Comparison of ENCODE assay signal across 31 mouse cellular contexts in genomic region chr16:83861146-83861545, GRCm38 (mm10).
"Had no signal": no experiment of that assay in that cellular context is flagged by ENCODE, and none has a peak within 500 bp of the region (broad histone marks: within the 10 kb centered on the region; RNA-seq: fewer than 3 reads in every experiment).

No protein-coding gene starts in this region.

- H3K9me3 ChIP-seq: limb, embryonic 10.5 days; limb, embryonic 12.5 days; limb, embryonic 13.5 days; limb, embryonic 15.5 days; liver, embryonic 12.5 days; liver, embryonic 13.5 days; liver, embryonic 15.5 days; lung, embryonic 15.5 days; midbrain, embryonic 10.5 days; midbrain, embryonic 12.5 days; midbrain, embryonic 13.5 days; midbrain, embryonic 15.5 days had no signal

- ATAC-seq: liver, embryonic 12.5 days; liver, postnatal 0 days; lung, postnatal 0 days; midbrain, embryonic 13.5 days; midbrain, embryonic 15.5 days; midbrain, embryonic 16.5 days had no signal

- H3K36me3 ChIP-seq: limb, embryonic 10.5 days; limb, embryonic 12.5 days; limb, embryonic 13.5 days; limb, embryonic 15.5 days; liver, embryonic 12.5 days; liver, embryonic 13.5 days; liver, embryonic 15.5 days; lung, embryonic 15.5 days; midbrain, embryonic 10.5 days; midbrain, embryonic 12.5 days; midbrain, embryonic 13.5 days; midbrain, embryonic 15.5 days had no signal

- H3K27me3 ChIP-seq: limb, embryonic 12.5 days; limb, embryonic 13.5 days; limb, embryonic 15.5 days; liver, embryonic 12.5 days; liver, embryonic 13.5 days; liver, embryonic 15.5 days; lung, embryonic 15.5 days; megakaryocyte, embryonic 14.5 days; midbrain, embryonic 12.5 days; midbrain, embryonic 13.5 days; midbrain, embryonic 15.5 days had no signal

- H3K4me3 ChIP-seq: limb, embryonic 10.5 days; limb, embryonic 12.5 days; limb, embryonic 13.5 days; limb, embryonic 15.5 days; liver, embryonic 12.5 days; liver, embryonic 13.5 days; liver, embryonic 15.5 days; lung, embryonic 15.5 days; megakaryocyte, embryonic 14.5 days; midbrain, embryonic 10.5 days; midbrain, embryonic 12.5 days; midbrain, embryonic 13.5 days; midbrain, embryonic 15.5 days; myocyte had no signal

- H3K9ac ChIP-seq: limb, embryonic 12.5 days; limb, embryonic 13.5 days; limb, embryonic 15.5 days; liver, embryonic 12.5 days; liver, embryonic 13.5 days; liver, embryonic 14.5 days; liver, embryonic 15.5 days; liver, postnatal 0 days; lung, embryonic 14.5 days; lung, embryonic 15.5 days; midbrain, embryonic 12.5 days; midbrain, embryonic 13.5 days; midbrain, embryonic 15.5 days had no signal

- DNase-seq: left cerebral cortex, postnatal 4 days; liver; liver, embryonic 13.5 days; liver, postnatal 0 days; lung, adult 18-20 months; lung, adult 2 months; lung, postnatal 10 days; lung, postnatal 14 days; lung, postnatal 36 days; lung, postnatal 4 days; midbrain, embryonic 14.5 days had no signal

- H3K27ac ChIP-seq: limb, embryonic 10.5 days; limb, embryonic 12.5 days; limb, embryonic 13.5 days; limb, embryonic 15.5 days; liver, embryonic 12.5 days; liver, embryonic 13.5 days; liver, embryonic 14.5 days; liver, embryonic 15.5 days; lung, embryonic 15.5 days; macrophage; midbrain, embryonic 10.5 days; midbrain, embryonic 12.5 days; midbrain, embryonic 13.5 days; midbrain, embryonic 15.5 days had no signal

- H3K4me2 ChIP-seq: limb, embryonic 12.5 days; limb, embryonic 13.5 days; limb, embryonic 15.5 days; liver, embryonic 11.5 days; liver, embryonic 12.5 days; liver, embryonic 13.5 days; liver, embryonic 15.5 days; lung, embryonic 14.5 days; lung, embryonic 15.5 days; midbrain, embryonic 11.5 days; midbrain, embryonic 12.5 days; midbrain, embryonic 13.5 days; midbrain, embryonic 15.5 days had no signal

- H3K4me1 ChIP-seq: limb, embryonic 10.5 days; limb, embryonic 12.5 days; limb, embryonic 13.5 days; limb, embryonic 15.5 days; liver, embryonic 12.5 days; liver, embryonic 13.5 days; liver, embryonic 15.5 days; lung, embryonic 15.5 days; megakaryocyte, embryonic 14.5 days; midbrain, embryonic 10.5 days; midbrain, embryonic 12.5 days; midbrain, embryonic 13.5 days; midbrain, embryonic 15.5 days had no signal
